Mouse (Mus musculus) embryo, embryonic 11.5 days (tissue): Measurements from ENCODE around the gene Coq5.
"Not testable (repeated sequence)": the region's sequence is repeated elsewhere in the genome, so short reads cannot be mapped to it uniquely, and the experiment has no call there.

Experiments used
- DNase-seq: peaks from one replicate; pipeline ENCODE4 v3.0.0-alpha.2; 2012; ENCODE audit warnings: low read depth, low spot score

Coq5 gene

GRCm38 (mm10) chr5:115302190-115302589 is 22.7 kb downstream of the Coq5 start:
- not testable (repeated sequence) for DNase-seq

- DNase-seq, result no peak
Measured at GRCm38 (mm10) chr5:115312354-115312753, 32.9 kb downstream of the Coq5 start.

GRCm38 (mm10) chr5:115312816-115313667 is 33.6 kb downstream of the Coq5 start:
- DNase-seq, result no peak

GRCm38 (mm10) chr5:115313668-115313943 is 34.1 kb downstream of the Coq5 start:
- no peak for DNase-seq

- DNase-seq, result no peak
Measured at GRCm38 (mm10) chr5:115316968-115317644, 37.6 kb downstream of the Coq5 start.

- no peak for DNase-seq
Measured at GRCm38 (mm10) chr5:115317645-115318328, 38.3 kb downstream of the Coq5 start.

GRCm38 (mm10) chr5:115319004-115319940 is 39.8 kb downstream of the Coq5 start:
- DNase-seq, result no peak

- no peak for DNase-seq
Measured at GRCm38 (mm10) chr5:115326256-115326831, 46.9 kb downstream of the Coq5 start.

GRCm38 (mm10) chr5:115326875-115327609 is 47.6 kb downstream of the Coq5 start, which contains the start of gene Srsf9:
Gene Srsf9, plus strand, starts transcription at chr5:115327177.
- peak; percentile 89 for DNase-seq

- no peak for DNase-seq
Measured at GRCm38 (mm10) chr5:115327610-115328548, 48.4 kb downstream of the Coq5 start.

- no peak for DNase-seq
Measured at GRCm38 (mm10) chr5:115330955-115331354, 51.5 kb downstream of the Coq5 start.

- DNase-seq, result no peak
Measured at GRCm38 (mm10) chr5:115333626-115334025, 54.2 kb downstream of the Coq5 start.

GRCm38 (mm10) chr5:115340007-115340406 is 60.5 kb downstream of the Coq5 start:
- no peak for DNase-seq

- DNase-seq, result peak; percentile 81
Measured at GRCm38 (mm10) chr5:115340577-115341313, 61.3 kb downstream of the Coq5 start, which contains the start of the genes Gatc and Triap1. Gene Gatc, minus strand, starts transcription at chr5:115341178. Gene Triap1, plus strand, starts transcription at chr5:115341225.

- no peak for DNase-seq
Measured at GRCm38 (mm10) chr5:115341314-115342165, 62.1 kb downstream of the Coq5 start.
